Mouse (Mus musculus) MEL (cell line): ENCODE results near the gene 1520401A03Rik. TPM values are rescaled to one million over a fixed set of nuclear protein-coding genes. Genes with fewer than 3 reads are reported as not detected.

Experiments used
- DNase-seq: peaks from one replicate; pipeline ENCODE4 v3.0.0; 2011; ENCODE audit warnings: low read depth, low spot score
- H3K27ac ChIP-seq: 2 replicates; pipeline ENCODE4 v1.5.1; 2012; ENCODE audit warnings: low read depth, mild to moderate bottlenecking, control low read depth, low read length, moderate library complexity; ENCODE audit not compliant: control insufficient read depth
- H3K27me3 ChIP-seq, 2 experiments: fragments of 150-350 bp in 1 of 2; sonication (generic) in 1 of 2; 2 replicates each; pipeline ENCODE4 v1.6.1; 2012; ENCODE audit warnings: low read length in 2 of 2, mild to moderate bottlenecking in 2 of 2, improper control_type of control experiment in 1 of 2, moderate library complexity in 1 of 2; ENCODE audit not compliant: insufficient read depth in 2 of 2, control insufficient read depth in 1 of 2
- H3K36me3 ChIP-seq, 2 experiments: 2 replicates each; pipeline ENCODE4 v1.6.1; 2012 to 2014; ENCODE audit warnings: low read length in 2 of 2, improper control_type of control experiment in 1 of 2, inconsistent platforms in 1 of 2, mild to moderate bottlenecking in 1 of 2; ENCODE audit not compliant: insufficient read depth in 2 of 2, control insufficient read depth in 1 of 2
- H3K4me1 ChIP-seq, 2 experiments: fragments of 150-350 bp in 1 of 2; sonication (generic) in 1 of 2; 2 replicates each; pipeline ENCODE4 v1.6.1; 2012; ENCODE audit warnings: low read length in 2 of 2, improper control_type of control experiment in 1 of 2, mild to moderate bottlenecking in 1 of 2; ENCODE audit not compliant: insufficient read depth in 2 of 2, control insufficient read depth in 1 of 2
- H3K4me3 ChIP-seq, 2 experiments: fragments of 150-350 bp in 1 of 2; sonication (generic) in 1 of 2; 2 replicates each; pipeline ENCODE4 v1.5.1; 2012; ENCODE audit warnings: low read depth in 2 of 2, low read length in 2 of 2, mild to moderate bottlenecking in 2 of 2, moderate library complexity in 2 of 2, control low read depth in 1 of 2, improper control_type of control experiment in 1 of 2; ENCODE audit not compliant: control insufficient read depth in 1 of 2, insufficient read depth in 1 of 2
- H3K79me2 ChIP-seq: 2 replicates; pipeline ENCODE4 v1.6.1; 2012; ENCODE audit warnings: mild to moderate bottlenecking, low read length, moderate library complexity; ENCODE audit not compliant: control insufficient read depth, poor library complexity, insufficient read depth
- H3K9ac ChIP-seq: 2 replicates; pipeline ENCODE4 v1.6.1; 2012; ENCODE audit warnings: low read depth, mild to moderate bottlenecking, control low read depth, low read length, moderate library complexity; ENCODE audit not compliant: control insufficient read depth, poor library complexity, severe bottlenecking
- H3K9me3 ChIP-seq: fragments of 150-350 bp; sonication (generic); replicated peaks from 2 replicates; pipeline ENCODE4 v1.6.1; 2012; ENCODE audit warnings: mild to moderate bottlenecking, low read length, improper control_type of control experiment, moderate library complexity; ENCODE audit not compliant: insufficient read depth
- BHLHE40 ChIP-seq: IDR thresholded peaks from 2 replicates; pipeline ENCODE4 v1.6.1; 2012; ENCODE audit warnings: low read depth, mild to moderate bottlenecking, inconsistent platforms, low read length, improper control_type of control experiment, borderline replicate concordance
- CHD1 ChIP-seq: IDR thresholded peaks from 2 replicates; pipeline ENCODE4 v1.6.1; 2012; ENCODE audit warnings: low read depth, mild to moderate bottlenecking, inconsistent platforms, low read length, improper control_type of control experiment
- CHD2 ChIP-seq: IDR thresholded peaks from 2 replicates; pipeline ENCODE4 v1.6.1; 2011; ENCODE audit warnings: low read length, improper control_type of control experiment
- CTCF ChIP-seq, 3 experiments: IDR thresholded peaks in 2 of 3; conservative IDR thresholded peaks in 1 of 3; 2 replicates each; pipeline ENCODE4 v1.5.1; 2011 to 2012; ENCODE audit warnings: low read length in 3 of 3, low read depth in 2 of 3, mild to moderate bottlenecking in 2 of 3, improper control_type of control experiment in 1 of 3, inconsistent platforms in 1 of 3, mixed read lengths in 1 of 3, moderate library complexity in 1 of 3; ENCODE audit not compliant: control insufficient read depth in 1 of 3, insufficient read depth in 1 of 3, poor library complexity in 1 of 3, severe bottlenecking in 1 of 3
- E2F4 ChIP-seq: IDR thresholded peaks from 2 replicates; pipeline ENCODE4 v1.6.1; 2011; ENCODE audit warnings: low read depth, low read length, improper control_type of control experiment, borderline replicate concordance
- ELF1 ChIP-seq: IDR thresholded peaks from 2 replicates; pipeline ENCODE4 v1.6.1; 2014; ENCODE audit warnings: low read depth, mild to moderate bottlenecking, inconsistent platforms, low read length, improper control_type of control experiment, moderate library complexity
- EP300 ChIP-seq, 2 experiments: IDR thresholded peaks; 2 replicates each; pipeline ENCODE4 v1.6.1; 2011; ENCODE audit warnings: improper control_type of control experiment in 2 of 2, low read length in 2 of 2, low read depth in 1 of 2, mild to moderate bottlenecking in 1 of 2
- ETS1 ChIP-seq: IDR thresholded peaks from 2 replicates; pipeline ENCODE4 v1.6.1; 2012; ENCODE audit warnings: low read depth, mild to moderate bottlenecking, inconsistent platforms, low read length, improper control_type of control experiment, moderate library complexity
- GABPA ChIP-seq: IDR thresholded peaks from 2 replicates; pipeline ENCODE4 v1.6.1; 2012; ENCODE audit warnings: low read depth, mild to moderate bottlenecking, inconsistent platforms, low read length, improper control_type of control experiment, moderate library complexity
- GATA1 ChIP-seq: IDR thresholded peaks from 2 replicates; pipeline ENCODE4 v1.6.1; 2011; ENCODE audit warnings: low read depth, low read length, improper control_type of control experiment
- HCFC1 ChIP-seq: IDR thresholded peaks from 2 replicates; pipeline ENCODE4 v1.6.1; 2012; ENCODE audit warnings: low read depth, mild to moderate bottlenecking, inconsistent platforms, low read length, improper control_type of control experiment, moderate library complexity
- KAT2A ChIP-seq: conservative IDR thresholded peaks from 2 replicates; pipeline ENCODE4 v1.6.1; 2012; ENCODE audit warnings: low read depth, low read length, improper control_type of control experiment, inconsistent platforms
- MAFK ChIP-seq: IDR thresholded peaks from 2 replicates; pipeline ENCODE4 v1.6.1; 2011; ENCODE audit warnings: low read depth, mild to moderate bottlenecking, low read length, improper control_type of control experiment, borderline replicate concordance
- MAX ChIP-seq: IDR thresholded peaks from 2 replicates; pipeline ENCODE4 v1.6.1; 2011; ENCODE audit warnings: low read length, improper control_type of control experiment
- MAZ ChIP-seq: IDR thresholded peaks from 2 replicates; pipeline ENCODE4 v1.6.1; 2012; ENCODE audit warnings: low read depth, mild to moderate bottlenecking, inconsistent platforms, low read length, improper control_type of control experiment
- MEF2A ChIP-seq: IDR thresholded peaks from 2 replicates; pipeline ENCODE4 v1.6.1; 2014; ENCODE audit warnings: low read depth, mild to moderate bottlenecking, inconsistent platforms, low read length, improper control_type of control experiment; ENCODE audit not compliant: poor library complexity, insufficient replicate concordance, severe bottlenecking; ENCODE audit errors: extremely low read depth
- MXI1 ChIP-seq: IDR thresholded peaks from 2 replicates; pipeline ENCODE4 v1.6.1; 2011; ENCODE audit warnings: mild to moderate bottlenecking, low read depth, low read length, improper control_type of control experiment
- MYB ChIP-seq: IDR thresholded peaks from 2 replicates; pipeline ENCODE4 v1.6.1; 2011; ENCODE audit warnings: mild to moderate bottlenecking, low read depth, low read length, improper control_type of control experiment
- MYC ChIP-seq: IDR thresholded peaks from 2 replicates; pipeline ENCODE4 v1.6.1; 2011; ENCODE audit warnings: low read depth, mild to moderate bottlenecking, low read length, improper control_type of control experiment, moderate library complexity
- NRF1 ChIP-seq: IDR thresholded peaks from 2 replicates; pipeline ENCODE4 v1.6.1; 2014; ENCODE audit warnings: low read depth, mild to moderate bottlenecking, inconsistent platforms, low read length, improper control_type of control experiment, moderate library complexity; ENCODE audit not compliant: poor library complexity, insufficient read depth, severe bottlenecking
- POLR2A ChIP-seq, 2 experiments: IDR thresholded peaks; 2 replicates each; pipeline ENCODE4 v1.6.1; 2011 to 2012; ENCODE audit warnings: low read length in 2 of 2, mild to moderate bottlenecking in 2 of 2, control low read depth in 1 of 2, improper control_type of control experiment in 1 of 2, low read depth in 1 of 2, moderate library complexity in 1 of 2; ENCODE audit not compliant: control insufficient read depth in 1 of 2, insufficient read depth in 1 of 2, poor library complexity in 1 of 2
- POLR2AphosphoS5 ChIP-seq: IDR thresholded peaks from 2 replicates; pipeline ENCODE4 v1.6.1; 2012; ENCODE audit warnings: low read depth, borderline replicate concordance, mild to moderate bottlenecking, inconsistent platforms, low read length, moderate library complexity, mixed read lengths
- RAD21 ChIP-seq: IDR thresholded peaks from 2 replicates; pipeline ENCODE4 v1.6.1; 2011; ENCODE audit warnings: mild to moderate bottlenecking, low read depth, low read length, improper control_type of control experiment
- RCOR1 ChIP-seq: IDR thresholded peaks from 2 replicates; pipeline ENCODE4 v1.6.1; 2012; ENCODE audit warnings: low read depth, mild to moderate bottlenecking, inconsistent platforms, low read length, improper control_type of control experiment
- SIN3A ChIP-seq: IDR thresholded peaks from 2 replicates; pipeline ENCODE4 v1.6.1; 2012; ENCODE audit warnings: low read length, improper control_type of control experiment, inconsistent platforms
- SMC3 ChIP-seq: IDR thresholded peaks from 2 replicates; pipeline ENCODE4 v1.6.1; 2011; ENCODE audit warnings: low read depth, low read length, improper control_type of control experiment
- TAL1 ChIP-seq: IDR thresholded peaks from 2 replicates; pipeline ENCODE4 v1.6.1; 2012; ENCODE audit warnings: mild to moderate bottlenecking, inconsistent platforms, low read length, moderate library complexity, mixed read lengths
- TBP ChIP-seq: IDR thresholded peaks from 2 replicates; pipeline ENCODE4 v1.8.0; 2011; ENCODE audit warnings: low read depth, low read length, improper control_type of control experiment
- TCF12 ChIP-seq: IDR thresholded peaks from 2 replicates; pipeline ENCODE4 v1.6.1; 2014; ENCODE audit warnings: low read depth, mild to moderate bottlenecking, inconsistent platforms, low read length, improper control_type of control experiment, moderate library complexity
- UBTF ChIP-seq: IDR thresholded peaks from 2 replicates; pipeline ENCODE4 v1.6.1; 2012; ENCODE audit warnings: low read depth, mild to moderate bottlenecking, inconsistent platforms, low read length, improper control_type of control experiment, moderate library complexity, borderline replicate concordance; ENCODE audit not compliant: insufficient read depth
- USF1 ChIP-seq: IDR thresholded peaks from 2 replicates; pipeline ENCODE4 v1.6.1; 2014; ENCODE audit warnings: low read depth, mild to moderate bottlenecking, inconsistent platforms, low read length, improper control_type of control experiment, moderate library complexity
- USF2 ChIP-seq, 2 experiments: IDR thresholded peaks; 2 replicates each; pipeline ENCODE4 v1.6.1; 2011 to 2012; ENCODE audit warnings: improper control_type of control experiment in 2 of 2, low read length in 2 of 2, borderline replicate concordance in 1 of 2, inconsistent platforms in 1 of 2, low read depth in 1 of 2, mild to moderate bottlenecking in 1 of 2; ENCODE audit not compliant: insufficient read depth in 1 of 2
- ZC3H11A ChIP-seq: IDR thresholded peaks from 2 replicates; pipeline ENCODE4 v1.6.1; 2012; ENCODE audit warnings: low read depth, mild to moderate bottlenecking, inconsistent platforms, low read length, improper control_type of control experiment
- ZKSCAN1 ChIP-seq: IDR thresholded peaks from 2 replicates; pipeline ENCODE4 v1.6.1; 2012; ENCODE audit warnings: low read depth, mild to moderate bottlenecking, inconsistent platforms, low read length, improper control_type of control experiment, moderate library complexity
- ZMIZ1 ChIP-seq: IDR thresholded peaks from 2 replicates; pipeline ENCODE4 v1.6.1; 2012; ENCODE audit warnings: low read depth, mild to moderate bottlenecking, inconsistent platforms, low read length, improper control_type of control experiment, moderate library complexity
- ZNF384 ChIP-seq: IDR thresholded peaks from 2 replicates; pipeline ENCODE4 v1.6.1; 2012; ENCODE audit warnings: low read depth, mild to moderate bottlenecking, inconsistent platforms, low read length, improper control_type of control experiment
- polyA plus RNA-seq, 2 experiments: library from polyadenylated mRNA; stranded (reverse) in 1 of 2; unstranded in 1 of 2; fragments of >175 nt in 1 of 2; fragments of >200 nt in 1 of 2; gene quantifications; 2 replicates each; pipeline versions ENCODE4 v1.2.1 to v1.2.4; 2012; ENCODE audit warnings: low replicate concordance in 2 of 2, low read depth in 1 of 2; ENCODE audit not compliant: insufficient read length in 2 of 2, insufficient read depth in 1 of 2, missing spikeins in 1 of 2
- total RNA-seq: library from RNA; depleted of rRNA; stranded (reverse); fragments of 300-350 nt; gene quantifications from 2 replicates; pipeline ENCODE4 v1.2.3, GENCODE M21; 2012

The 1520401A03Rik gene
- total and polyA plus RNA-seq, 3 experiments, result not detected

DNA sequence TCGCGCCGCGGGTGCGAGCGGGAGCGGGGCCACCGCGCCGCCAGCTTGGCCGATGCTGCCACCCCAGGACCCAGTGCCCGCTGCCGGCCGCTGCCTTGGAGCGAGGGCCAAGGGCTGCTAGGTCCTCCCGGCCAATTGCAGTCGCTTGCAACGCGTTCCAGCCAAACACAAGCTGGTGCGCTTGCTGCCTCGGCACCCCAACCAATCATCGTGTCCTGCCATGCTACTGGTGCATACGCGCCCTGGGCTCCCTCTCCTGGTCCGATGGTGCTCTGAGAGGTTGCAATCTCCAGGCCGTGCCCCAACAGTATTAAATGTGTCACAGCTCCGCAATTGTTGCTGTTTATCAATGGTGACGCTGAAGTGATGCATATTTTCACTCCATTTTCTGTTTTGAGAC is 22.5 kb downstream of the 1520401A03Rik start:
- H3K4me3 ChIP-seq, result peak overlapping the region; percentile 30 to 67; a peak in 3 of 4 replicates
- peaks cover 0 to 2% of the 10 kb centered on the region in 2 experiments; a peak in 1 of 4 replicates for H3K27me3 ChIP-seq
- no peaks in the 10 kb centered on the region for H3K9me3 ChIP-seq
- H3K9ac ChIP-seq, result peak overlapping the region; percentile 76
- peak; percentile 94 for DNase-seq
- H3K36me3 ChIP-seq, result peaks cover 0 to 2% of the 10 kb centered on the region in 2 experiments; a peak in 1 of 4 replicates
- no peaks in the 10 kb centered on the region; the same call in 1 of the 2 replicates for H3K79me2 ChIP-seq
- H3K4me1 ChIP-seq, result no peaks in the 10 kb centered on the region
- no peak overlapping the region for H3K27ac ChIP-seq
- peak; percentile 61 for TF ChIP-seq SIN3A
- TF ChIP-seq CHD2, result peak; percentile 9; the same call in 1 of the 2 replicates
- TF ChIP-seq MXI1, result peak; percentile 53; the same call in 1 of the 2 replicates
- no peak for TF ChIP-seq TAL1
- TF ChIP-seq MAX, result peak; percentile 54; the same call in 1 of the 2 replicates
- TF ChIP-seq USF2 (IDR thresholded peaks at IDR 0.05; ENCODE audit: borderline replicate concordance in 1 of 2, insufficient read depth in 1 of 2, low read depth in 1 of 2, low read length in 2 of 2), result no peak
- TF ChIP-seq RAD21, result peak; percentile 49
- TF ChIP-seq GABPA, result no peak
- peak in 2 of 3 experiments; percentile 64 to 67; a peak in 5 of 6 replicates for TF ChIP-seq CTCF (IDR thresholded peaks at IDR 0.05 in 2 of 3, conservative IDR thresholded peaks at IDR 0.05 in 1 of 3; ENCODE audit: control insufficient read depth in 1 of 3, insufficient read depth in 1 of 3, low read depth in 2 of 3, low read length in 3 of 3, poor library complexity in 1 of 3, severe bottlenecking in 1 of 3)
- TF ChIP-seq POLR2AphosphoS5, result no peak
- no peak for TF ChIP-seq BHLHE40
- TF ChIP-seq ETS1, result no peak
- TF ChIP-seq ZKSCAN1, result no peak; the same call in 1 of the 2 replicates
- TF ChIP-seq E2F4, result no peak
- no peak for TF ChIP-seq GATA1
- TF ChIP-seq MAFK, result no peak
- no peak for TF ChIP-seq NRF1
- TF ChIP-seq CHD1, result no peak
- no peak for TF ChIP-seq MAZ
- peak; percentile 56 for TF ChIP-seq SMC3
- no peak for TF ChIP-seq KAT2A
- TF ChIP-seq ELF1, result no peak
- no peak for TF ChIP-seq ZNF384
- no peak for TF ChIP-seq MYC
- 0 out of 2 replicates have a peak, but pooled peaks have one; percentile 31 for TF ChIP-seq HCFC1
- peak; percentile 91; the same call in 1 of the 2 replicates for TF ChIP-seq UBTF
- 0 out of 2 replicates have a peak, but pooled peaks have one; percentile 22 for TF ChIP-seq ZC3H11A
- TF ChIP-seq POLR2A (IDR thresholded peaks at IDR 0.05; ENCODE audit: control insufficient read depth in 1 of 2, insufficient read depth in 1 of 2, low read depth in 1 of 2, low read length in 2 of 2, poor library complexity in 1 of 2), result peak in 1 of 2 experiments; percentile 31; a peak in 1 of 4 replicates
- peak; percentile 9; the same call in 1 of the 2 replicates for TF ChIP-seq TCF12
- TF ChIP-seq RCOR1, result no peak
- 0 out of 2 replicates have a peak, but pooled peaks have one; percentile 38 for TF ChIP-seq TBP
- no peak for TF ChIP-seq MYB
- TF ChIP-seq MEF2A, result no peak
- TF ChIP-seq EP300 (IDR thresholded peaks at IDR 0.05; ENCODE audit: low read depth in 1 of 2, low read length in 2 of 2), result no peak
- TF ChIP-seq USF1, result no peak
- peak; percentile 19; the same call in 1 of the 2 replicates for TF ChIP-seq ZMIZ1
